Mouse (Mus musculus) ES-Bruce4 (cell line): ENCODE results near the gene Cux1. TPM values are rescaled to one million over a fixed set of nuclear protein-coding genes. Genes with fewer than 3 reads are reported as not detected.

Experiments used
- H3K27ac ChIP-seq: 2 replicates; pipeline ENCODE4 v1.5.1; 2012; ENCODE audit warnings: low read length, inconsistent platforms; ENCODE audit not compliant: insufficient read depth
- H3K27me3 ChIP-seq: 2 replicates; pipeline ENCODE4 v1.6.1; 2012; ENCODE audit warnings: mild to moderate bottlenecking, low read length, inconsistent platforms; ENCODE audit not compliant: control insufficient read depth, poor library complexity, insufficient read depth, severe bottlenecking
- H3K36me3 ChIP-seq: 2 replicates; pipeline ENCODE4 v1.6.1; 2012; ENCODE audit warnings: inconsistent platforms, mild to moderate bottlenecking, low read length, moderate library complexity; ENCODE audit not compliant: control insufficient read depth, poor library complexity, insufficient read depth, severe bottlenecking
- H3K4me1 ChIP-seq: one replicate; pipeline ENCODE4 v1.8.1; 2011; ENCODE audit warnings: low read length; ENCODE audit not compliant: control insufficient read depth, insufficient read depth
- H3K4me3 ChIP-seq: 2 replicates; pipeline ENCODE4 v1.5.1; 2011; ENCODE audit warnings: low read depth, mild to moderate bottlenecking, low read length
- H3K9ac ChIP-seq: 2 replicates; pipeline ENCODE4 v1.6.1; 2012; ENCODE audit warnings: low read depth, mild to moderate bottlenecking, inconsistent platforms; ENCODE audit not compliant: poor library complexity, severe bottlenecking
- H3K9me3 ChIP-seq: replicated peaks from 2 replicates; pipeline ENCODE4 v1.6.1; 2012; ENCODE audit warnings: mild to moderate bottlenecking, low read length, inconsistent platforms; ENCODE audit not compliant: control insufficient read depth, poor library complexity, insufficient read depth, severe bottlenecking
- CTCF ChIP-seq: IDR thresholded peaks from one replicate; pipeline ENCODE4 v1.8.1; 2011; ENCODE audit warnings: low read depth, low read length
- EP300 ChIP-seq: IDR thresholded peaks from 2 replicates; pipeline ENCODE4 v1.6.1; 2011; ENCODE audit warnings: low read depth, low read length; ENCODE audit not compliant: insufficient read depth
- POLR2A ChIP-seq: IDR thresholded peaks from one replicate; pipeline ENCODE4 v1.8.1; 2011; ENCODE audit warnings: low read length; ENCODE audit not compliant: insufficient read depth
- polyA plus RNA-seq: library from polyadenylated mRNA; stranded (reverse); fragments of >200 nt; gene quantifications from 2 replicates; pipeline ENCODE4 v1.2.4, GENCODE M21; 2011; ENCODE audit warnings: low read depth; ENCODE audit not compliant: missing spikeins, insufficient read depth, insufficient read length

Cux1 gene
- polyA plus RNA-seq, 1 experiment = 37.0 TPM

DNA sequence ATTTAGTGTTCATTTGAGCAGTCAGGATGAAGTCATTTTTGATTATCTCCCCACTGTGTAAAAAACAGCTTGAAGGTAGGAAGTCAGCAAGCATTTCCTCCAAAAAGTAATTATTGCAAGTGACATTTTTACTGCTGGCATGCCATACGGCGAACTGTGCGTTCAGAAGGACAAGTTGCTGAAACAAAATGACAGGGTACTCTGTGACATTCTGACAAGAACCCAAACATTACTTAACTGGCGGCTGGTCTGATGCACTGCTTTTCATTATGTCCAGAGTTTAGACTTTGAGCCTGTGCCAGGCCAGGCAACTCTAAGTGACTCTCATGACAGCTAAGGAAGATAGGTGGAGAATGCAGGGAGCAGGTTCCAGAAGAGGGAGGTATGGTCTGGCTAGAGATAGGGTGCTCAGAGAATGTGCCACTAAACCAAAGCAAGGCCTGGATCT, 274.3 kb downstream of the Cux1 start:
- Histone ChIP-seq H3K27ac (no peak overlapping the region), H3K4me3 (no peak overlapping the region), H3K36me3 (no peaks in the 10 kb centered on the region), H3K9ac (no peak overlapping the region), H3K9me3 (no peaks in the 10 kb centered on the region), H3K27me3 (no peaks in the 10 kb centered on the region), H3K4me1 (no peaks in the 10 kb centered on the region)
- TF ChIP-seq CTCF (no peak), POLR2A (no peak), EP300 (no peak)

DNA sequence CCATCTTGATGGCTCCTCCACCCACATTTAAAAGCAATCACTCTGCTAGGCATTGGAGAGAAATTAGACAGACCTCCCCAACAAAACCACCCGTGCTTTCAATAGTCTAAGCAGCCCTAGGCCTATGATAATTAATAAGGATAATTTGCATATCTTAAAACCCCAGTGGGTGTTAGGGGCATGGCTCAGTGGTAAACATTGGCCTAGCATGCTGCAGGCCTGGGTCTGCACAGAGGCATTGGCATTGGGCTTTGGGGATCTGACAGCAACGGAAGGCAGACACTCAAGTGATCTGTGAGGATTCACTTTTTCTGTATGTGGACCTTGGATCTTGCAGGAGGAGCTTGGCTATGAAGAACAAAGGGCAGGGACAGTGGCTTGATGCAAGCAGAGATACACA, 274.9 kb downstream of the Cux1 start:
- H3K36me3 ChIP-seq = no peaks in the 10 kb centered on the region

DNA sequence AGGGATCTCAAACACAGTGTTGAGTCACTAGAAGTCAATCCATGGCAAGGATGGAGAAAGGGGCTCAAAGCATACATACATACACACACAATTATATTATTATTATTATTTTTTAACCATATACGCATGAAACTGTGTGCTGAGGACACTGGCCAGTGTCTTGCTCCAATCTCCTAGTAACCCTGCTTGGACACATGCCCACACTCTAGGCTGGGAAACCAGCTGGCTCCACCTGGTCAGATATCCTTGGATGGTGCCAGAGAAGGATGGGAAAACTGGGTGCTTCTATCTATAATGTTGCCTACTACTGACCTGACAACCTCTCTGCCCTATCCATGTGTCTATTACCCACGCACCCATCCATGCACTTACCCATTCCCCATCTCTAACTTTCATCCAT, 275.7 kb downstream of the Cux1 start:
- Histone ChIP-seq H3K27me3 (no peaks in the 10 kb centered on the region), H3K9me3 (no peaks in the 10 kb centered on the region), H3K36me3 (no peaks in the 10 kb centered on the region), H3K4me1 (no peaks in the 10 kb centered on the region), H3K9ac (no peak overlapping the region), H3K4me3 (no peak overlapping the region), H3K27ac (no peak overlapping the region)
- TF ChIP-seq CTCF = no peak
- no peak for TF ChIP-seq EP300
- TF ChIP-seq POLR2A = no peak

More for the DNA sequence above, 274.9 kb downstream of the Cux1 start:
- Histone ChIP-seq H3K9me3 (no peaks in the 10 kb centered on the region), H3K27ac (no peak overlapping the region), H3K4me1 (no peaks in the 10 kb centered on the region), H3K27me3 (no peaks in the 10 kb centered on the region), H3K4me3 (no peak overlapping the region), H3K9ac (no peak overlapping the region)
- TF ChIP-seq POLR2A = no peak
- TF ChIP-seq EP300 = no peak
- no peak for TF ChIP-seq CTCF

DNA sequence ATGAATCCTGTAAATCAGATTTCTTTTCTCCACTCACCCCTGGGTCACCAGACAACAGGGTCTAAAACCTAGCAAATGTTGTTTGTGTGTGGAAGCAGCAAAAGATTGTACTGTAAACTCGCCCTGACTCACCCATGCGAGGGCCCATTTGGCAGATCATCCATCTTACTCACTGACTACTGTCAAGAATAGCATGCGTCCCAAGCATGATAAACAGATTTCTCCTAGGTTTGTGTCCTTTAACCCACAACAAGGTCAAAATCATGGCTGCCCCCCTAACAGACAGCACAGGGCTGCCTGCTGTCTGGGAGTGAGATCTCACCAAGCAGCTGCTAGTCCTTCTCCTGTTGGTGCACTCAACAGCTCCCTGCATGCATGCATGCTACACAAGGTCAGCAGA, 277.5 kb downstream of the Cux1 start:
- H3K27me3 ChIP-seq = no peaks in the 10 kb centered on the region
- no peak for TF ChIP-seq EP300
- no peak for TF ChIP-seq POLR2A
- no peak for TF ChIP-seq CTCF
- H3K9ac ChIP-seq = no peak overlapping the region
- no peak overlapping the region for H3K27ac ChIP-seq
- H3K4me1 ChIP-seq = no peaks in the 10 kb centered on the region
- no peak overlapping the region for H3K4me3 ChIP-seq
- no peaks in the 10 kb centered on the region for H3K9me3 ChIP-seq
- peaks cover 2% of the 10 kb centered on the region; the same call in 1 of the 2 replicates for H3K36me3 ChIP-seq

DNA sequence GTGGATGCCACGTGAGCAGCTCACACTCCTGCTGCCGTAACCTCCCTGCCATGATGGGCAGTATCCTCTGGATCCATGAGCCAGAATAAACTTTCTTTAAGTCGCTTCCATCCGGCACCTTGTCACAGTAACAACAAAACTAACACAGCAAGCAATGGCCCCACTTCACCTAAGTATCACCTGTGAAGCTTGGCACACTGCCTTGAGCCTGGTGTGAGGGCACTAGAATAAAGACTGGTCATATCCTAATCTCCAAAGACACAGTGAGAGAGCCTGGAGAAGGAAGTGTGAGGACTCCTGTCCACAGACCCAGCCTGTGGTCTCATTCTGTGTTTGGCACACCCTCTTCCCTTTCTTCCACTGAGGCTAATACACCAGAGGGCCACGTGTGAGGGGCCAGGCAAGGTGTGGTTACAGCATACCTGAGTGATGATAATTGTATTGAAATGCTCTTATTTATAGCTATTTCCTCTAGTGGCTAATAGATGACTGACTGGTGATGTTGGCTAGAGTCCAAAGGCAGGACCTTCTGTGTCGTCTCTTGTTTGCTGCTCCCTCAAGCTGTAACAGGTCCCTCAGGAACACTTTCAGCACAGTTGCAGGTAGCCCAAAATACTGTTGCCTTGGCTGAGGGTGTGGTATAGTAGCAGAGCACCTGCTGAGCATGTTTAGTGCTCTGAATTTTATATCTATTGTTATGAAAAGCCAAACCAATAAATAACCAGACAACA, 278.8 kb downstream of the Cux1 start:
- no peak overlapping the region for H3K9ac ChIP-seq
- H3K27ac ChIP-seq = no peak overlapping the region
- H3K4me1 ChIP-seq = no peaks in the 10 kb centered on the region
- H3K36me3 ChIP-seq = peaks cover 2% of the 10 kb centered on the region; the same call in 1 of the 2 replicates
- no peak for TF ChIP-seq EP300
- TF ChIP-seq POLR2A = no peak
- TF ChIP-seq CTCF = no peak
- H3K9me3 ChIP-seq = no peaks in the 10 kb centered on the region
- no peak overlapping the region for H3K4me3 ChIP-seq
- H3K27me3 ChIP-seq = no peaks in the 10 kb centered on the region

DNA sequence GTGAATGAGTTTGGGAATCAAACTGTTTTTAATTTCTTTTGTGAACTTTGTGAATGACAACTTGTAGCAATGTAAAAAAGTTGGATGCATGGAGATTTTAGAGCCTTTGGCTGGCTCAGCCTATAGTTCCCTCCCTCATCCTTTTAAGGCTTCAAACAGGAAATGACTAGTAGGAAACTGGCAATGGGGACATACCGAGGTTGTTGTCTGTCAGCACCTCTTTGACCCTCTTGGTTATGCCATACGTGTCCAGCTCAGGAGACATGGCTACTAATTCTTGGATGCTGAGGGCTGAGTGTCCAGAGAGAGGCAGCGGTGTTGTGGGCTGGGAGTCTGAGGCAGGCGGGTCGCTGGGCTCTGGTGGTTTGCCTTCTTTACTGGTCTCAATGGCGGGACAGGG, 280.7 kb downstream of the Cux1 start:
- Histone ChIP-seq H3K9me3 (no peaks in the 10 kb centered on the region), H3K36me3 (peaks cover 2% of the 10 kb centered on the region; the same call in 1 of the 2 replicates)

More for the DNA sequence above, 280.7 kb downstream of the Cux1 start:
- no peak overlapping the region for H3K9ac ChIP-seq
- H3K27me3 ChIP-seq = no peaks in the 10 kb centered on the region
- no peak overlapping the region for H3K27ac ChIP-seq
- H3K4me3 ChIP-seq = no peak overlapping the region
- H3K4me1 ChIP-seq = no peaks in the 10 kb centered on the region
- TF ChIP-seq EP300 (no peak), CTCF (no peak), POLR2A (no peak)
